Comparison of ENCODE assay signal across 8 mouse cellular contexts in the genomic region with DNA sequence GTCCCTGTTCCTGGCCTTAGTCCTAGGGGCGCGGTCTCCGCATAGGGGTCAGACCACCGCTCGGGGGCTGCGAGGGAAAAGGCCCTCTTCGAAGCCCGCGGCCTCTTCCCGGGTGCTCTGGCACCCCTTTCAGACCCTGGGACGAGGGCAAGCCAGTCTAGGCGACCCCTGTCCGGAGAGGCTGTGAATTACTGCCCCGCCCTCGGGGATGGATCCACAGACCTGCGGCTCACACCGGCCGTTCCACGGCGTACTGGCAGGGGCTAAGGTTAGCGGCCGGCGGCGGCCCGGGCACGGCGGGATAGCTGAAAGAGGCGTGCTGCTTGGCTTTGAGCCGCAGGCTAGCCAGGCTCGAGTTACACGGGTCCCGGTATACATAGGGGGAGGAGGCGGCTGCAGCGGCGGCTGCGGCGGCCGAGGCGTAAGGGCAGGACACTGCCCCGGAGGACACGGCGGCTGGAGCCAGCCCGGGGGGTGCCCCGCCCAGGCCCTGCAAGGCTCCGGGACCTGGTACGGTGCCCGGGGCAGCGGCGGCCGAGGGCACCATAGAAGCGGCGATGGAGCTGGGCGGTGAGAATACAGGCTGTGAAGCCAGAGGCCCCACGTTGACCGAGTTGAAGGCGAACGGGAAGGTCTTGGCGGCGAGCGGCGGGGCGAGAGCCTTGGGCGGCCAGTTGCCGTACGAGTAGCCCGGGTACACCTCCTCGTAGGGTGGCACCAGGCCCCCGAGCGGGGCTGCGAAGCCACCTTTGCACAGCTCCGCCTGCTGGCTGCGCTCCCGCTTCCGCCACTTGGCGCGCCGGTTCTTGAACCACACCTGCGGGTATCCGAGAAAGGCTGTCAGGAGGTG. TPM values are rescaled to one million over a fixed set of nuclear protein-coding genes. Genes with fewer than 3 reads are reported as not detected.
DNase-seq lines count a peak whose midpoint lies in the region; ATAC-seq and TF ChIP-seq lines count a peak whose summit lies in the region.

No protein-coding gene starts in this region.

- peak; percentile 16; the same call in 1 of the 2 replicates for TF ChIP-seq CTCF in E14TG2a.4 (conservative IDR thresholded peaks at IDR 0.05; ENCODE audit: low read length)
- TF ChIP-seq CTCF in bone marrow, adult 2 months (IDR thresholded peaks at IDR 0.05; ENCODE audit: control insufficient read depth, insufficient read depth, low read length), result peak; percentile 60
- peak; percentile 59 for TF ChIP-seq CTCF in small intestine, adult 2 months (IDR thresholded peaks at IDR 0.05; ENCODE audit: extremely low read depth, insufficient read length, insufficient replicate concordance, low read depth, low read length)

- H3K36me3 ChIP-seq in E14TG2a.4 (ENCODE audit: insufficient read depth, low read length), result no peaks in the 10 kb centered on the region
- no peaks in the 10 kb centered on the region for H3K36me3 ChIP-seq in forebrain, embryonic 11.5 days (ENCODE audit: control insufficient read depth, insufficient read depth, low read length)
- no peaks in the 10 kb centered on the region for H3K36me3 ChIP-seq in small intestine, adult 2 months (ENCODE audit: control insufficient read depth, insufficient read depth, low read length)

- peak overlapping the region; percentile 82 for H3K4me3 ChIP-seq in E14TG2a.4 (replicated peaks; ENCODE audit: low read length)
- H3K4me3 ChIP-seq in bone marrow, adult 2 months (replicated peaks; ENCODE audit: control insufficient read depth, low read depth, low read length), result peak overlapping the region; percentile 48
- H3K4me3 ChIP-seq in forebrain, embryonic 11.5 days (ENCODE audit: low read depth, low read length), result peak overlapping the region; percentile 48
- H3K4me3 ChIP-seq in small intestine, adult 2 months (ENCODE audit: low read depth, low read length), result peak overlapping the region; percentile 59

- TF ChIP-seq POLR2A in bone marrow, adult 2 months (IDR thresholded peaks at IDR 0.05; ENCODE audit: borderline replicate concordance, control insufficient read depth, low read depth, low read length), result no peak
- no peak for TF ChIP-seq POLR2A in small intestine, adult 2 months (IDR thresholded peaks at IDR 0.05; ENCODE audit: low read depth, low read length)

- H3K4me2 ChIP-seq in forebrain, embryonic 11.5 days (ENCODE audit: low read depth, low read length, severe bottlenecking), result peak overlapping the region; percentile 100

- peak; percentile 81 for DNase-seq in forebrain, embryonic 11.5 days (ENCODE audit: low spot score)
- DNase-seq in heart, postnatal 36 days, result peak; percentile 49 to 64
- DNase-seq in left cerebral cortex, postnatal 25 days (ENCODE audit: low spot score in 2 of 2), result peak; percentile 8 to 29
- DNase-seq in layer of hippocampus, postnatal 25 days (ENCODE audit: extremely low spot score in 1 of 2, low spot score in 1 of 2), result no peak

- peaks cover 33% of the 10 kb centered on the region for H3K4me1 ChIP-seq in E14TG2a.4 (replicated peaks; ENCODE audit: low read depth, low read length)
- H3K4me1 ChIP-seq in bone marrow, adult 2 months (ENCODE audit: control insufficient read depth, insufficient read depth, low read length), result no peaks in the 10 kb centered on the region; the same call in 1 of the 2 replicates
- H3K4me1 ChIP-seq in forebrain, embryonic 11.5 days (replicated peaks; ENCODE audit: control insufficient read depth, insufficient read depth, low read length), result peaks cover 22% of the 10 kb centered on the region
- H3K4me1 ChIP-seq in small intestine, adult 2 months (ENCODE audit: control insufficient read depth, insufficient read depth, insufficient read length, low read length), result peaks cover 13% of the 10 kb centered on the region

- peaks cover 98% of the 10 kb centered on the region for H3K27me3 ChIP-seq in E14TG2a.4 (ENCODE audit: insufficient read depth, low read length)
- H3K27me3 ChIP-seq in forebrain, embryonic 11.5 days (ENCODE audit: control insufficient read depth, insufficient read depth, low read length), result peaks cover 60% of the 10 kb centered on the region
- peaks cover 36% of the 10 kb centered on the region for H3K27me3 ChIP-seq in small intestine, adult 2 months (ENCODE audit: control insufficient read depth, insufficient read depth, low read length)

- no peaks in the 10 kb centered on the region for H3K9me3 ChIP-seq in E14TG2a.4 (ENCODE audit: low read length)
- H3K9me3 ChIP-seq in forebrain, embryonic 11.5 days (ENCODE audit: control insufficient read depth, low read length), result no peaks in the 10 kb centered on the region

- no peak overlapping the region for H3K27ac ChIP-seq in bone marrow, adult 2 months (ENCODE audit: control insufficient read depth, insufficient read depth, low read depth, low read length, poor library complexity)
- H3K27ac ChIP-seq in forebrain, embryonic 11.5 days (ENCODE audit: low read depth, low read length), result no peak overlapping the region
- no peak overlapping the region for H3K27ac ChIP-seq in small intestine, adult 2 months (ENCODE audit: insufficient read depth, low read depth, low read length)

- peak; percentile 60 for ATAC-seq in forebrain, embryonic 11.5 days (replicated peaks; ENCODE audit: low FRiP score)
- ATAC-seq in megakaryocyte progenitor cell, adult 5-6 weeks (replicated peaks; ENCODE audit: poor library complexity), result peak; percentile 24; the same call in 1 of the 2 replicates

- peak overlapping the region; percentile 55 for H3K9ac ChIP-seq in forebrain, embryonic 11.5 days (ENCODE audit: low read length)

- WGBS in bone marrow, adult 2 months, result 2% methylated on average over 79 of the region's 79 CpGs
- WGBS in forebrain, embryonic 11.5 days, result under 1% methylated on average over 73 of the region's 79 CpGs
- under 1% methylated on average over 78 of the region's 79 CpGs for WGBS in small intestine, adult 2 months

- intact Hi-C loops in heart, postnatal 36 days (cut with DNase I), result loop anchor here (1.0 to 2.0 kb wide), 4 partner anchors 17 to 173 kb away; a partner anchor contains a TSS
- intact Hi-C loops in left cerebral cortex, postnatal 25 days (cut with DNase I), result loop anchor here (2.0 kb wide), 2 partner anchors 119 to 173 kb away; no protein-coding TSS in a partner anchor

RNA-seq across cellular contexts. Expression of a gene that starts 4.3 kb away (rescaled TPM):
- polyA plus RNA-seq in bone marrow, adult 2 months (2011; ENCODE audit: insufficient read depth, insufficient read length, low replicate concordance, missing spikeins), result not detected in 2 replicates
- polyA plus RNA-seq in forebrain, embryonic 11.5 days (2014; fragmentation: Nextera tagmentation; extraction: Ambion mirVana), result 0.13 and 0.23 TPM in 2 replicates
- under 1 TPM in 1 of 2 experiments, not detected in 1; 0.69 TPM for total RNA-seq in heart, postnatal 36 days (2021)
- not detected for total RNA-seq in left cerebral cortex, postnatal 25 days (2021)
- total RNA-seq in megakaryocyte progenitor cell, adult 5-6 weeks (2015), result not detected in 2 replicates
- total RNA-seq in megakaryocyte progenitor cell, adult 5-6 weeks (2017), result not detected in 2 replicates
- not detected in 2 replicates for polyA plus RNA-seq in small intestine, adult 2 months (2012; rRNA removed)
- not detected for total RNA-seq in layer of hippocampus, postnatal 25 days (2021)

RNA-seq across cellular contexts. Expression of a gene that starts 12.1 kb away (rescaled TPM):
- polyA plus RNA-seq in bone marrow, adult 2 months (2011; ENCODE audit: insufficient read depth, insufficient read length, low replicate concordance, missing spikeins), result not detected in 2 replicates
- not detected in 2 replicates for polyA plus RNA-seq in forebrain, embryonic 11.5 days (2014; fragmentation: Nextera tagmentation; extraction: Ambion mirVana)
- total RNA-seq in heart, postnatal 36 days (2021), result under 1 TPM; 0.58 to 0.62 TPM
- not detected for total RNA-seq in left cerebral cortex, postnatal 25 days (2021)
- not detected in 2 replicates for total RNA-seq in megakaryocyte progenitor cell, adult 5-6 weeks (2015)
- total RNA-seq in megakaryocyte progenitor cell, adult 5-6 weeks (2017), result not detected in 2 replicates
- not detected in 2 replicates for polyA plus RNA-seq in small intestine, adult 2 months (2012; rRNA removed)
- not detected for total RNA-seq in layer of hippocampus, postnatal 25 days (2021)

RNA-seq across cellular contexts. Expression of a gene that starts 16.3 kb away (rescaled TPM):
- polyA plus RNA-seq in bone marrow, adult 2 months (2011; ENCODE audit: insufficient read depth, insufficient read length, low replicate concordance, missing spikeins), result 20.5 and 44.3 TPM in 2 replicates
- 49.0 and 51.4 TPM in 2 replicates for polyA plus RNA-seq in forebrain, embryonic 11.5 days (2014; fragmentation: Nextera tagmentation; extraction: Ambion mirVana)
- 10 to 100 TPM; 43.2 to 50.4 TPM for total RNA-seq in heart, postnatal 36 days (2021)
- 10 to 100 TPM; 87.4 to 98.2 TPM for total RNA-seq in left cerebral cortex, postnatal 25 days (2021)
- 43.9 and 48.7 TPM in 2 replicates for total RNA-seq in megakaryocyte progenitor cell, adult 5-6 weeks (2015)
- 21.8 and 39.4 TPM in 2 replicates for total RNA-seq in megakaryocyte progenitor cell, adult 5-6 weeks (2017)
- 77.6 and 146 TPM in 2 replicates for polyA plus RNA-seq in small intestine, adult 2 months (2012; rRNA removed)
- 10 to 100 TPM; 93.3 to 97.6 TPM for total RNA-seq in layer of hippocampus, postnatal 25 days (2021)

Comparison
In these comparisons a context has a peak if more than half of its experiments do, and no peak if none do; other contexts are left out.
1. DNase-seq: peak in forebrain, embryonic 11.5 days (single experiment), heart, postnatal 36 days (2 of 2) and left cerebral cortex, postnatal 25 days (2 of 2); none in layer of hippocampus, postnatal 25 days (0 of 2).
2. Peak in every context shown above with its lines, with median percentiles within 50 percentile points of each other: H3K4me3 ChIP-seq and CTCF ChIP-seq.